Mouse (Mus musculus) liver, adult 2 months (tissue): ENCODE results near the gene Fam90a1a.

Experiments used
- CTCF ChIP-seq: fragments of 200-500 bp; IDR thresholded peaks from 2 replicates; pipeline ENCODE4 v1.5.1; 2011; ENCODE audit warnings: low read depth, low read length, control low read depth
- POLR2A ChIP-seq: fragments of 200-500 bp; IDR thresholded peaks from 2 replicates; pipeline ENCODE4 v1.6.1; 2011; ENCODE audit warnings: low read length, control low read depth; ENCODE audit not compliant: insufficient read depth; ENCODE audit errors: extremely low read depth

GRCm38 (mm10) chr8:22006423-22006822, 47.9 kb downstream of the Fam90a1a start:
- TF ChIP-seq CTCF: no peak
- TF ChIP-seq POLR2A: no peak
